In the genomic region with DNA sequence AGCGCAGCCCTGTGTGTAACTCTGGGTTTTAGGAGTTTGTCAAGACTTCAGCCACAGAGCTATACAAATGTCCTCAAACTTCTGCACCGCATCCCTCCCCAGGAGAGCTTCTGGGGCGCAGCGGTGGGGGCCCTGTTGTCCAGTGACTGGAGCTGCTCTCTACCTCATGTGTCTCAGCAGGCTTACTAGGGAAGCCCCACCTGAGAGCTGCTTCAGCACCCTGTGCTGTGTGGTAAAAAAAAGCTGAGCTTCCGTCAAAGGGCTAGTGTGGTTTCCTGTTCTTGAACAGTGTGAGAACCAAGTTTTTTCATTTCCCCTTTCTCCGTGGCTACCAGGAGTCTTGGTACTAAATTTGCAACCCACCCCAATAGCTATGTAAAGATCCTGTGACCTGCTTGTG, we compare ENCODE assay signal across 9 mouse cellular contexts. TPM values are rescaled to one million over a fixed set of nuclear protein-coding genes. Genes with fewer than 3 reads are reported as not detected.
DNase-seq lines count a peak whose midpoint lies in the region; ATAC-seq and TF ChIP-seq lines count a peak whose summit lies in the region.
"Had no signal": no experiment of that assay in that cellular context is flagged by ENCODE, and none has a peak within 500 bp of the region (broad histone marks: within the 10 kb centered on the region; RNA-seq: fewer than 3 reads in every experiment).

No protein-coding gene starts in this region.

- no peak for ATAC-seq in liver, embryonic 11.5 days (replicated peaks; ENCODE audit: low FRiP score)
- no peak for ATAC-seq in frontal cortex, adult (ENCODE audit: low TSS enrichment)

- peak overlapping the region; percentile 63 for H3K9ac ChIP-seq in liver, embryonic 11.5 days (ENCODE audit: low read depth, low read length)

- no peak for TF ChIP-seq CTCF in bone marrow, adult 2 months (IDR thresholded peaks at IDR 0.05; ENCODE audit: control insufficient read depth, insufficient read depth, low read length)

- H3K4me1 ChIP-seq in bone marrow, adult 2 months (ENCODE audit: control insufficient read depth, insufficient read depth, low read length), result peaks cover 32% of the 10 kb centered on the region
- peaks cover 62% of the 10 kb centered on the region for H3K4me1 ChIP-seq in liver, embryonic 11.5 days (replicated peaks; ENCODE audit: control insufficient read depth, insufficient read depth, low read length)

- peak; percentile 97 for DNase-seq in heart, adult 11 months
- no peak for DNase-seq in heart, postnatal 14 days
- DNase-seq in liver, embryonic 11.5 days (ENCODE audit: low spot score), result no peak
- peak; percentile 70 to 86 for DNase-seq in spleen, postnatal 4 days (ENCODE audit: low spot score in 2 of 2)
- no peak for DNase-seq in cerebellum, adult 11-12 months
- DNase-seq in kidney, postnatal 4 days, result no peak

- peaks cover 8% of the 10 kb centered on the region for H3K36me3 ChIP-seq in liver, embryonic 11.5 days (ENCODE audit: control insufficient read depth, insufficient read depth, low read length)

- H3K4me2 ChIP-seq in liver, embryonic 11.5 days, result peak overlapping the region; percentile 66

- TF ChIP-seq POLR2A in bone marrow, adult 2 months (IDR thresholded peaks at IDR 0.05; ENCODE audit: borderline replicate concordance, control insufficient read depth, low read depth, low read length), result 0 out of 2 replicates have a peak, but pooled peaks have one; percentile 31

- under 1% methylated on average over 6 of the region's 6 CpGs for WGBS in bone marrow, adult 2 months
- 46% methylated on average over 6 of the region's 6 CpGs for WGBS in liver, embryonic 11.5 days

- H3K27me3 ChIP-seq in liver, embryonic 11.5 days (replicated peaks; ENCODE audit: control insufficient read depth, insufficient read depth, low read length), result no peaks in the 10 kb centered on the region

- peak overlapping the region; percentile 10 for H3K4me3 ChIP-seq in bone marrow, adult 2 months (replicated peaks; ENCODE audit: control insufficient read depth, low read depth, low read length)
- peak overlapping the region; percentile 17 for H3K4me3 ChIP-seq in liver, embryonic 11.5 days (ENCODE audit: low read depth, low read length)
- H3K4me3 ChIP-seq: myocyte had no signal

- no peaks in the 10 kb centered on the region for H3K9me3 ChIP-seq in liver, embryonic 11.5 days (ENCODE audit: control insufficient read depth, low read length)

- intact Hi-C loops in heart, postnatal 14 days (cut with DNase I), result loop anchor here (10.0 kb wide), 1 partner anchor 185 kb away; the partner anchor contains the start of gene Zfp710

- H3K27ac ChIP-seq in bone marrow, adult 2 months (ENCODE audit: control insufficient read depth, insufficient read depth, low read depth, low read length, poor library complexity), result peak overlapping the region; percentile 91
- peak overlapping the region; percentile 97 for H3K27ac ChIP-seq in liver, embryonic 11.5 days (ENCODE audit: low read depth, low read length)

RNA-seq across cellular contexts. Expression of gene Cib1, which starts 22.9 kb away (rescaled TPM):
- 10 to 100 TPM; 18.1 to 22.5 TPM for total RNA-seq in heart, postnatal 14 days (2021)
- polyA plus RNA-seq in bone marrow, adult 2 months (2011; ENCODE audit: insufficient read depth, insufficient read length, low replicate concordance, missing spikeins), result 81.7 and 82.5 TPM in 2 replicates
- polyA plus RNA-seq in liver, embryonic 11.5 days (2014; fragmentation: Nextera tagmentation; extraction: Ambion mirVana), result 113 and 114 TPM in 2 replicates

RNA-seq across cellular contexts. Expression of gene Gdpgp1, which starts 23.0 kb away (rescaled TPM):
- 1 to 10 TPM; 1.9 TPM for total RNA-seq in heart, postnatal 14 days (2021)
- polyA plus RNA-seq in bone marrow, adult 2 months (2011; ENCODE audit: insufficient read depth, insufficient read length, low replicate concordance, missing spikeins), result 1.1 and 1.8 TPM in 2 replicates
- polyA plus RNA-seq in liver, embryonic 11.5 days (2014; fragmentation: Nextera tagmentation; extraction: Ambion mirVana), result 6.5 and 7.4 TPM in 2 replicates

RNA-seq across cellular contexts. Expression of gene Sema4b, which starts 23.0 kb away (rescaled TPM):
- 10 to 100 TPM; 12.9 to 13.4 TPM for total RNA-seq in heart, postnatal 14 days (2021)
- 33.7 and 51.6 TPM in 2 replicates for polyA plus RNA-seq in bone marrow, adult 2 months (2011; ENCODE audit: insufficient read depth, insufficient read length, low replicate concordance, missing spikeins)
- polyA plus RNA-seq in liver, embryonic 11.5 days (2014; fragmentation: Nextera tagmentation; extraction: Ambion mirVana), result 11.7 and 12.9 TPM in 2 replicates

RNA-seq across cellular contexts. Expression of gene Ttll13, which starts 36.5 kb away (rescaled TPM):
- under 1 TPM; 0.46 to 0.55 TPM for total RNA-seq in heart, postnatal 14 days (2021)
- polyA plus RNA-seq in bone marrow, adult 2 months (2011; ENCODE audit: insufficient read depth, insufficient read length, low replicate concordance, missing spikeins), result not detected in 2 replicates
- 0.52 and 1.6 TPM in 2 replicates for polyA plus RNA-seq in liver, embryonic 11.5 days (2014; fragmentation: Nextera tagmentation; extraction: Ambion mirVana)

RNA-seq across cellular contexts. Expression of gene Ngrn, which starts 51.3 kb away (rescaled TPM):
- 10 to 100 TPM; 25.2 to 25.6 TPM for total RNA-seq in heart, postnatal 14 days (2021)
- polyA plus RNA-seq in bone marrow, adult 2 months (2011; ENCODE audit: insufficient read depth, insufficient read length, low replicate concordance, missing spikeins), result 12.7 and 26.8 TPM in 2 replicates
- 55.1 and 58.4 TPM in 2 replicates for polyA plus RNA-seq in liver, embryonic 11.5 days (2014; fragmentation: Nextera tagmentation; extraction: Ambion mirVana)

Comparison
In these comparisons a context has a peak if more than half of its experiments do, and no peak if none do; other contexts are left out.
1. DNase-seq: peak in heart, adult 11 months (single experiment) and spleen, postnatal 4 days (2 of 2); none in heart, postnatal 14 days (0 of 2), liver, embryonic 11.5 days (single experiment), cerebellum, adult 11-12 months (single experiment) and kidney, postnatal 4 days (0 of 2).